In the genomic region with DNA sequence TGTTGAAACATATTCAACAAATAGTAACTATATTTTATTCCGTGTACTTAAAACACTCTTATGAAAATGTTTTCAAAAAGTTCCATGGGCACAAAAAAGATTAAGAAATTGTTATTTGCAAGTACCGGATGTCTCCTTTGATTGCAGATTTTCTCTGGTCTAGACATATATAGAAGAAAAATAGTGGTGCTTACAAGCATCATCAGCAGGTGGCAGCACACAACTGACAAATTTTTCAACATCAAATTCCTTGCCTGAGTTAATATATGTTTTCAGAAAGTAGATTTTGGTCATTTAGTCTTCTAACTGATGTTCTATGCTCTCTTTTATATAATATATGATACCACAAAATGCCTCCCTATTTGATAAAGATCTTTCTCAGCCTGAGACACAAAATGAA, we compare ENCODE assay signal across 10 mouse cellular contexts. TPM values are rescaled to one million over a fixed set of nuclear protein-coding genes. Genes with fewer than 3 reads are reported as not detected.
DNase-seq lines count a peak whose midpoint lies in the region; ATAC-seq and TF ChIP-seq lines count a peak whose summit lies in the region.
"Had no signal": no experiment of that assay in that cellular context is flagged by ENCODE, and none has a peak within 500 bp of the region (broad histone marks: within the 10 kb centered on the region; RNA-seq: fewer than 3 reads in every experiment).

No protein-coding gene starts in this region.

- H3K4me1 ChIP-seq in heart, postnatal 0 days (ENCODE audit: control insufficient read depth, insufficient read depth): no peaks in the 10 kb centered on the region
- H3K4me1 ChIP-seq: hindbrain, embryonic 15.5 days; neural tube, embryonic 12.5 days had no signal

- no peaks in the 10 kb centered on the region for H3K27me3 ChIP-seq in heart, postnatal 0 days (ENCODE audit: control insufficient read depth, insufficient read depth, low read length)
- H3K27me3 ChIP-seq in Patski: no peaks in the 10 kb centered on the region
- H3K27me3 ChIP-seq: hindbrain, embryonic 15.5 days; neural tube, embryonic 12.5 days had no signal

- peak; percentile 65 for TF ChIP-seq CTCF in heart, postnatal 0 days (IDR thresholded peaks at IDR 0.05; ENCODE audit: low read depth)
- peak; percentile 42 for TF ChIP-seq CTCF in Patski (IDR thresholded peaks at IDR 0.05)

- H3K27ac ChIP-seq in heart, postnatal 0 days (ENCODE audit: low read depth): no peak overlapping the region
- H3K27ac ChIP-seq: hindbrain, embryonic 15.5 days; neural tube, embryonic 12.5 days had no signal

- no peak overlapping the region for H3K4me3 ChIP-seq in heart, postnatal 0 days (ENCODE audit: low read depth, low read length)
- H3K4me3 ChIP-seq: hindbrain, embryonic 15.5 days; neural tube, embryonic 12.5 days had no signal

- H3K9ac ChIP-seq in heart, postnatal 0 days (replicated peaks; ENCODE audit: low read depth, low read length): no peak overlapping the region
- H3K9ac ChIP-seq: hindbrain, embryonic 15.5 days; neural tube, embryonic 12.5 days had no signal

- no peaks in the 10 kb centered on the region for H3K36me3 ChIP-seq in heart, postnatal 0 days (replicated peaks; ENCODE audit: control insufficient read depth, insufficient read depth, low read length)
- H3K36me3 ChIP-seq: hindbrain, embryonic 15.5 days; neural tube, embryonic 12.5 days had no signal

- H3K4me2 ChIP-seq in heart, postnatal 0 days (ENCODE audit: low read depth, low read length): no peak overlapping the region
- H3K4me2 ChIP-seq: hindbrain, embryonic 15.5 days; neural tube, embryonic 12.5 days had no signal

- peak; percentile 35 for DNase-seq in heart, postnatal 0 days (ENCODE audit: low spot score)
- no peak for DNase-seq in heart, adult 8-10 months (ENCODE audit: low spot score)
- DNase-seq in 3T3-L1 (ENCODE audit: low read depth, low spot score) (peak; percentile 88), Patski (ENCODE audit: low read depth, low spot score) (no peak)
- peak; percentile 57 for DNase-seq in embryo, embryonic 10 days (ENCODE audit: low spot score)
- peak; percentile 18 for DNase-seq in large intestine, adult 2 months (ENCODE audit: low read depth, low spot score)
- peak; percentile 36 for DNase-seq in lung, postnatal 25 days (ENCODE audit: low spot score)
- DNase-seq in thymus, postnatal 36 days: peak; percentile 9 to 48

- no peaks in the 10 kb centered on the region for H3K9me3 ChIP-seq in heart, postnatal 0 days (replicated peaks; ENCODE audit: control insufficient read depth, low read length)
- H3K9me3 ChIP-seq: hindbrain, embryonic 15.5 days; neural tube, embryonic 12.5 days had no signal

- no peak for ATAC-seq in heart, postnatal 0 days (ENCODE audit: insufficient read depth, low read depth)
- no peak for ATAC-seq in Patski

- POLR2A ChIA-PET in Patski (lab: Charles Lee): no interaction called here

- in situ Hi-C loops in Patski (cut with MboI; ENCODE audit: low pct_unique_long_range_greater_than_20kb): loop anchor here (5.0 kb wide), 1 partner anchor 233 kb away; no protein-coding TSS in a partner anchor

- TF ChIP-seq EP300 in heart, postnatal 0 days (IDR thresholded peaks at IDR 0.05; ENCODE audit: low read depth): no peak

- 12% methylated on average over 2 of the region's 2 CpGs for WGBS in heart, postnatal 0 days
- 11% methylated on average over 2 of the region's 2 CpGs for WGBS in large intestine, adult 2 months

- CTCF ChIA-PET in Patski (lab: Charles Lee): no interaction called here

RNA-seq across cellular contexts. Expression of gene Tigd2, which starts 41.0 kb away (rescaled TPM):
- 9.5 and 12.4 TPM in 2 replicates for total RNA-seq in heart, postnatal 0 days (2014; rRNA removed; ENCODE audit: low replicate concordance)
- 11.7 and 12.5 TPM in 2 replicates for polyA plus RNA-seq in heart, postnatal 0 days (2015; fragmentation: Nextera tagmentation; extraction: Ambion mirVana)
- total RNA-seq in heart, adult 8-10 months (2022): 10 to 100 TPM; 10.7 to 14.2 (median 12.3) TPM
- 13.3 TPM for polyA plus RNA-seq in Patski (2021)
- 1.4 and 2.2 TPM in 2 replicates for polyA plus RNA-seq in large intestine, adult 2 months (2012; rRNA removed)

Comparison
In these comparisons a context has a peak if more than half of its experiments do, and no peak if none do; other contexts are left out.
1. DNase-seq: peak in heart, postnatal 0 days (single experiment), 3T3-L1 (single experiment), embryo, embryonic 10 days (single experiment), large intestine, adult 2 months (single experiment), lung, postnatal 25 days (single experiment) and thymus, postnatal 36 days (2 of 2); none in heart, adult 8-10 months (single experiment) and Patski (single experiment).